Mouse (Mus musculus) CH12F3 (cell line): ENCODE measurements around the gene Mis18bp1.
"Not testable (repeated sequence)": the region's sequence is repeated elsewhere in the genome, so short reads cannot be mapped to it uniquely, and the experiment has no call there.

Source experiments
- in situ Hi-C: fragments of 300-500 bp; cut with MboI; formaldehyde crosslinking; loops from 2 replicates; pipeline ENCODE4 v1.14.3; 2020; ENCODE audit warnings: low sequenced_read_pairs

The Mis18bp1 gene

DNA sequence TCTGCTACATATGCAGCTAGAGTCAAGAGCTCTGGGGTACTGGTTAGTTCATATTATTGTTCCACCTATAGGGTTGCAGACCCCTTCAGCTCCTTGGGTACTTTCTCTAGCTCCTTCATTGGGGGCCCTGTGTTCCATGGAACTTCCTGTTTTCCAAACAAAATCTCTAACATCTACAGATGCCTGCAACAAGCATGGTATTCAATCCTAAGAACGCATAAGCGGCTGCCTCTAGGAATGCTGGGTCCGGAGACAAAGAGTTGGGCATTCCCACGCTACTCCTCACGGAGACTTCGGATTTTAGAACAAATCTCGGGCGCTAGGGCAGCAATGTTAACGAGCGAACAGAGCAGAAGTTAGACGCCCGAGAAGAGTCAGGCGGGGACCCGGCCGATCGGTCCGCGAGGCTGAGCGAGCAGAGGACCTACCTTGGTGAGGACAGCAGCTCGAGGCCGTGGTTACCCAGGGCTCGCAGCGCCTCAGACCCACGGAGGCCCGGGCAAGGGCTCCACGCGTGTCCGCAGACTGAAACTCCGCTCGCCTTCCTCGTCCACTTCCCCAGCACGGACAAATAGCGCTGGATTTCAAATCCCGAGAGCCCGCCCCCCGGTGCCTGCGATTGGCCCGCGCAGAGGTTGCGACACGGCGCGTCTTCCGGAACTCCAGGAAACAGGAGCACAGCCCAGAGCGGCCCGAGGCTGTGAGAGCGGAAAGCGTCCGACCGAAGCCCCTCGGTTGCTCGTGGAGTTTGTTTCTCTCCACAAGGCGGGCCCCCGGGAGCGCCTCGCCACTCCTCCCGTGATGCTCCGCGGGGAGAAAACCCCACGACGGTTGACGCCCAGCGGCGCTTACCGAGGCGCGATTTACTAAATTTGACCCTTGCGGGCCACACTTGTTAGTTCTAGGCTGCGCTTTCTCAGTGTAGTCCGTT, at the start of gene Mis18bp1:
Gene Mis18bp1, minus strand, starts transcription at position 584 of the 931 bp plus-strand sequence.
- in situ Hi-C loops = no loop called here

DNA sequence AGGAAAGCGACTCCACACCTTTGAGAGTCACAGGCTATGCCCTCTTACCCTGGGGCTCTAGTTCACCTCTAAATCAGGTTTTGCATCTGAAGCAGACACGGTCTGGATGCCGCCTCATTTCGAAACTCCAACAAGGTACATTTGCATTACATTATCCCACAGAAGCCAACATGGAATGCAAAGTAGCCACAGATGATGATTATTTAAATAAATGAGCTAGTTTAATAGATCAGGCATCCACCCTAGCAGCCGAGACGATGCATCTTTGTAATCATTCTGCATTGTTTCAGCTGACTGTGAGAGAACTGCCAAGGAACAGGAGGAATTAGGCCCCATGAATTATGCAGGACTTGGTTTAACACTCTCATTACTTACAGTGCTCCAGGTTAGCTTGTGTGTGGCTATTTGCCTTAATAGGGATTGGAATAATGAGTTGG, 44.0 kb upstream of the Mis18bp1 start:
- in situ Hi-C loops = no loop called here

DNA sequence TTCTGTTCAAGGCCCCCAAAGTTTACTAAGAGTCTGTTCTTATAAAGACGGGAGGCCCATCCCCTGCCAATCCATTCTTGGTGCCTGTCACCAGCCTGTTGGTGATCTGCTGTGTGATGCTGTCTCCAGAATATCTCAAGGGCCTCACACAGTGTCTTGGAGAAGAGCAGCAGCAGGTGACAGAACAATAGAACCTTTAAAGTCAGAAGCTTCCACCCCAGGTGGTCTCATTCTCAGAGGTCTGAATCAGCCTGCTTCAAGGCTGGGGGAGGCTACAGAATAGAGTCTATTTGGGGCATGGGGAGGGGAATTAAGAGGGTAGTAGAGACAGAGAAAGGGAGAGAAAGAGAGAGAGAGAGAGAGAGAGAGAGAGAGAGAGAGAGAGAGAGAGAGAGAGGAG, 34.0 kb upstream of the Mis18bp1 start:
- in situ Hi-C loops = no loop called here

DNA sequence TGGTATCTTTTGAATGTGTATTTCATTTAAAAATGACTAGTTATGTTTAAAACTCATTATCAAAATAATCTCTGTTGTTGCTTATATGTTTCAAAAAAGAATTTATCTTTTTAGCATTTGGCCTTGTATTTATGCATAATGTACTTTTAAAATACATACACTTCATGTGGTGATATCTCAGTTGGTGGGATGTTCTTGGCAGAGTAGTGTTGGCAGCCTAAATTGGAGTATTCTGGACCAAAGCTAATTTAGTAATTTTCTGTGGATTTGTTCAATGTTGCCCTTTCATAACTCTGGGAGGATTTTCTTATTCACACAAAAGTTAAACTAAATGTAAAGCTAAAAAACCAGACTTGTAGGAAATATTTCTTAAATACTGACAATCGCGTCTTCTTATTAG, 29.4 kb upstream of the Mis18bp1 start:
- in situ Hi-C loops = no loop called here

DNA sequence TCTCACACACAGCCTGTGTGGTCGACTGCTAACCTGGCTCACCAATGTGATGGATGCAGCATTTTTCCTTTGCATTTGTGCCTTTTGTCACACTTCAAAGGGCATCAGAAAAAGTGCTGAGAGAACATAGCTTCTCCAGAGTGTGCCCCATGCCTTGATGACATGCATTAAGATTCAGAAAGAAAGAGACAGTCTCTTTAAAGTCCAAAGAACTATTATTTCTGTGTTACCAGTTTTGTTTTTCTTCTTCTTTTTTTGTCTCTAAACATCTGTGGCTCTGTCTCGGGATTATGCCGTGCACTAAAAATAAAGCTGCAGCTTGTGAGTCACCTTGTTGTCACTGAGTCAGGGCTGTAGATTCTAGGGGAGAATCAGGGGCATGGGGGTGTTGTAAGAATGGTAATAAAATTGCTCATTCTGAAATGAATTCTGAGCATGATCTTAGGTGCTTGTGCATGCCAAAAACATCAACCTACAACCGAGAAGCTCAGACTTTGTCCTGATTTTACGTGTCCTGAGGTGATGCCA, 21.7 kb upstream of the Mis18bp1 start:
- in situ Hi-C loops = no loop called here

DNA sequence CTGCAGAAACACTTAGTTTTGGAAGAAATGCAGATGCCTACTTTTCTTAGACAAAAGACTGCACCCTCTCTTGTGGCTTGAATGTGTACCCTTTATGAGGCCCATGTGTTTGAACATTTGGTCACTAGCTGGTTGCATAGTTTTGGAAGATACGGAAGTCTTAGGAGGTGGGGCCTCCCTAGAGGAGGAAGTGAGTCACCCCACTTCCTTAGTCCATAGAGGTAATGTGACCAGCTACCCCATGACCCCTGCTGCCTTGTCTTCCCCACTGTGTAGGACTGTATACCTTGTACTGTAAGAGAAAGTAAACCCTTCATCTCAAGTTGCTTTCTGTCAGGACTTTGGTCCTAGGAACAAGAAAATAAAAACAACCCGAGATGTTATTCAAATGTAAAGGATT, 16.8 kb upstream of the Mis18bp1 start:
- in situ Hi-C loops = no loop called here

DNA sequence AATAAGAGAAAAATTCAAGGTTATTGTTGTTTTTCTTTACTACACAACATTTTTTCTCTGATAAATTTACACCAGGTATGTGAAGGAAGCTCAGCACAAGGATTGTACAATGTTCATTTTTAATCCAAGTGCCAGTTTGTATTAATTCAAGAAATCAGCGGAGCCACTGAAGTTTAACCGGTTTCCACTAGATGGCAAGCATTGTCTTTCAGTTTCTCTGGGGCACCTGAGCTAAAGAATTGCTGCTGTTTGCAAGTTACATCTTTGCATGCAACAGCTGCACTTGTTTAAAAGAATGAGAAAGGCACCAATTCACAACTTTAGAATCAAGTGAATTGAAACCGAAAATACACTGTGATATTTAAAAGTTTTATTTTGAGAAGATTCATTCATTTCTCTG, 15.0 kb upstream of the Mis18bp1 start:
- in situ Hi-C loops = no loop called here

DNA sequence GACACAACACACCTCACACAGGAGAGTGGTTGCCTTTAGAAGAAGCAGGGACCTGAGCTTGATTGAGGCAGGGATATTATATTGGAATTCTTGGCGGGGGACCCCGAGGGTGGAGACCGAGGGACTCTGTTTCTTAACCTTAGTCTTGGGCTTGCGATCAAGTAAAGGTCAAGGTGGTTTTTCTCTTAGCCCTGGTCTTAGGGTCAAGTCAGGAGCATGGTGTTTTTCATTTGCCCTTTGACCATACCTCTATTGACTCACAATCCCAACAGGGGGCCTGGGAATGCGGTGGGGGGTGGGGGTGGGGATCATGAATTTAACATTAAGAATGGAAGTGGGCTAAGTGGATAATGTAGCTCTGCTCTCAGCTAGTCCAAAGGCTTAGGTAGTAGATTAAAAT, 1.3 kb upstream of the Mis18bp1 start:
- in situ Hi-C loops = no loop called here

DNA sequence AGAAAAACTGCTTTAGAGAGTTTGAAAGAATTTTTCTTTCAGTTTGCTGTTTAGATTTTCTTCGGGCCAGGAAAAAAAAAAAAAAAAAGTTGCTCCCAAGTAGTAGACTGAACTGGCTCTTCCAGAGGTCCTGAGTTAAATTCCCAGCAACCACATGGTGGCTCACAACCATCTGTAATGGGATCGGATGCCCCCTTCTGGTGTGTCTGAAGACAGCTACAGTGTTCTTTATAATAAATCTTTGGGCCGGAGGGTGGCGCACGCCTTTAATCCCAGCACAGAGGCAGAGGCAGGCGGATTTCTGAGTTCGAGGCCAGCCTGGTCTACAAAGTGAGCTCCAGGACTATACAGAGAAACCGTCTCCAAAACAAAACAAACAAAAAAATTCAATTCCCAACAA, 555 bp upstream of the Mis18bp1 start:
- in situ Hi-C loops = not testable (repeated sequence)

DNA sequence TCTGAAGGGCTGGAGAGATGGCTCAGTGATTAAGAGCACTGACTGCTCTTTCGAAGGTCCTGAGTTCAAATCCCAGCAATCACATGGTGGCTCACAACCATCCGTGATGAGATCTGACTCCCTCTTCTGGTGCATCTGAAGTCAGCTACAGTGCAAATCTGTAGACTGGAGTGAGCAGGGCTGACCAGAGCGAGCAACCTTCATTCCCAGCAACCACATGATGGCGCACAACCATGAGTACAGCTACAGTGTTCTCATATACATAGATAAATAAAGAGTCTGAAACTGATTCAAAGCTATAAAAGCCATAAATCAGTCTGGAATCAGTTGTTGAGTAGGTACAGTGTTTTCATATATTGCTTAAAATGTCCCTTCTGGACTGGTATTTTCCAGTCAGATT, 36.3 kb downstream of the Mis18bp1 start:
- in situ Hi-C loops = not testable (repeated sequence)

DNA sequence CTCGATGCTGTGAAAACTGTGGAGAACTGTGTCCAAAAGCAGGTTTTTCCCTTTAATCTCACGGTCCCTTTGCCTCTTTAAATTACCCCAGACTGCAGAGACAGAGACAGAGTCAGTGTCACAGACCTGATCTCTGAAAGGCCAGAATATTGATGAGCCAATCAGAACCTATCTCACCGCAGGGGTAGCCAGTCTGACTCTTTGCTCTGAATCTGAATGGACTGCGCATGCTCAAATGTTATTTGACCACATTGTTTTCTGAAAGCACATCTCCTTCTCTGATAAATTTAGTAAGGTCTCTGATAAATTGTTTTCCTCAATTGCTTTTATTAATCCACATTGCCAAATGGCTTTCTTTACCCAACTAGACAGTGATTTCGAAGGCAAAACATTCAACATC, 53.0 kb downstream of the Mis18bp1 start:
- in situ Hi-C loops = no loop called here

DNA sequence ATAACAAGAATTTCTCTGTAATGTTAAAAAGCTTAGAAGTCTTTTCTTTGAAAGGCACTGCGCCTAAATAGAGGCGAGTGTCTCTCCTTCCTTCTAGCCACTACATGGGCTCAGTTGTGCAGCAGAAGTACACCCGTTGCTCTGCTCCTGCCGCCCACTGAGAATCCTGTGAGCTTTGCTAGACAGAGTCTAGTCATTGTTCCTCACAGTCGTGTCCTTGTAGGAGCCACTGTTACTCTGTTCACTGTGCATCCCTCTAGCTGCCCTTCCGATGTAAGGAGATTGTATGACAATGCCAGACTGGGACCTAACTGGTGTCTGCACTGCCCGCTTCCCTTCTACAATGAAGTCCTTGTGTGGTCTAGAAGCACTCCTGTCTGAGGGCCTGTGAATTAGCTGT, 53.4 kb downstream of the Mis18bp1 start:
- in situ Hi-C loops = no loop called here

DNA sequence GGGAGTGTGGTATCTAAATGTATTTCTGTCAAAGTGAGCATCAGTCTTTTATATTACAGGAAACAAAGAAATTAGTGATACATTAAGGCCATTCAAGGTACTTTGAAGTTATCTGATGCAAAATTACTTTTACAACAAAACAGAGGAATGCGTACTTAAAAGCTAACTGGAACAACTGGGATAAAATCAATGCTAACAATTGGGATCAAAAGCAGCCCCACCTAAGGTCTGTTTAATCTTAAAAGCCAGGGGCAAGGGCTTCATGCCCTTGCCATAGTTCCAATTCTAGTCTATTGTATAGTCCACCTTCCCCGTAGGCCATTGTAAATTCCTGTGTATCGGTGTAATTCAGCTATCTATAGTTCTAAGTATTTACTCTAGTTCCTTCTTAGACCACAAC, 57.4 kb downstream of the Mis18bp1 start:
- in situ Hi-C loops = not testable (repeated sequence)

DNA sequence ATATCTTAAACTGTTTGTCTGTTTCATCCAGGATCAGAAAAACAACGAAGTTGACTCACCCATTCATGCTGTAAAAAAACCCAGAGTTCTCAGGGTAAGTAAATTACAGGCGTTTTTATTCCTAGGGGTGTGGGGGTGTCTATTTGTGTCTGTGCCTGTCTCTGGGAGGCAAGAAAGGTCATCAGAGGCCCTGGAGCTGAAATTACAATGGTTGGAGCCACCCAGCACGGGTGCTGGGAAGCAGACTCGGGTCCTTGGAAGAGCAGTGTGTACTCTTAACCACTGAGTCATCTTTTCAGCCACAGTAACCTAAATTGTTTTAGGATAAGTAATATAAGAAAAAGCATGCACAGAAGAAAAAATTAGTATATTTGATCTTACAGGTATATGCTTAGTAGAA, 58.5 kb downstream of the Mis18bp1 start:
- in situ Hi-C loops = no loop called here

DNA sequence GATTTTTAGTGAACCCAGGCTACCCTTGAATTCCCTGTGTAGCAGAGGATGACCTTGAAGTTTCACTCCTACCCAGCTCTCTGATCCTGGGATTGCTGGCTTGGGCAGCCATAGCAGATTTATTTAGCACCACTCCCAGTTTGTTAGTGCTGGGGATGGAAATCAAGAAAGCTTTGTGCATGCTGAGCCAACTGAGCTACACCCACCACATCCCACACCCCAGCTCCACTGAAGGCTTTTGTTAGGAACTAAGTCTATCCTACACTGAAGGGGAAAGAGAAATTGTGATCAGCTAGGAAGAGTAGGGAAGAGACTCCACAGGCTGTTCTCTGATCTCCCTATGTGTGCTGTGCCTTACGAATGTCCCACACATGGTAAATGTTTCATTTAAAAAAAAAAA, 59.6 kb downstream of the Mis18bp1 start:
- in situ Hi-C loops = no loop called here

DNA sequence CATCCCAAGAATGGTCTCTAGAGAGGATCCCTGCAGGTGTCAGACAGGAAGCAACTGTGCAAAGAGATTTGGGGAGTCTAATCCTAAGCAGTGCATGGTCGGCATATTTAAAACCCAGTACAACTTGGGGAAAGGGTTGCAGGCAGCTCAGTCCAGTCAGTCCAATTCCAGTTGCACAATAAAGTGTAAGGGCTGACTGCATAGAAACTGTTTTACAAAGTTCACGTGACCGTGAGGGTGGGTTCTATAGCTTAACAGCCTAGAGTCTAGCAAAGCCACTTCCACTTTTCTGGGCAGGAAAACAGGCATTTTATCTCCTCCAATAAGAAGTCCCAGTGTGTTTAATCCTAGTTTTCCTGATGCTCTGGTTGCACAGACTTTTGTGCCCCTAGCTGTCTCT, 60.9 kb downstream of the Mis18bp1 start:
- in situ Hi-C loops = no loop called here

DNA sequence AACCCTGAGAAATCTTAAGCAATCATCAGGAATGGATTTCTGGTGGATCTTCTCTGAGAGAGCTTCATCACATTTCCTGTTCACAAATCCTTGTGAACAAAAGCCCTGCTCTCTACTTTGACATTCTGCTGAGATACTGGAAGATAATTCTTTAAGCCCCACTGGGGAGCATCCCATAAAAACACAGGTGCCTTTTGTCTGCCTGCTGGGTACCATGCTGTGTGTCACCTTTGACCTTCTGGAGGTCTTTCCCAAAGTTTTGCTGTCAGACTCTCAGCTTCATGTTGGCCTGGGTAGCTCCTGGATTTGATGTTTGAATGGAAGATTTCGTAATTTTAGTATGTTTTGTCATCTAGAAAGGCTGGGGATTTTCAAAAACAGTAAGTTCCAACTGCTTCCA, 63.7 kb downstream of the Mis18bp1 start:
- in situ Hi-C loops = no loop called here
